Mouse (Mus musculus) adrenal gland, postnatal 0 days (tissue): ENCODE measurements around the gene Gm20920. TPM values are rescaled to one million over a fixed set of nuclear protein-coding genes. Genes with fewer than 3 reads are reported as not detected.

Source experiments
- polyA plus RNA-seq: library from polyadenylated mRNA; unstranded; fragments of >200 nt; fragmentation: Nextera tagmentation; extraction: Ambion mirVana; gene quantifications from 2 replicates; pipeline ENCODE4 v1.2.1, GENCODE M21; 2015

Gene Gm20920
- not detected in 2 replicates for polyA plus RNA-seq

DNA sequence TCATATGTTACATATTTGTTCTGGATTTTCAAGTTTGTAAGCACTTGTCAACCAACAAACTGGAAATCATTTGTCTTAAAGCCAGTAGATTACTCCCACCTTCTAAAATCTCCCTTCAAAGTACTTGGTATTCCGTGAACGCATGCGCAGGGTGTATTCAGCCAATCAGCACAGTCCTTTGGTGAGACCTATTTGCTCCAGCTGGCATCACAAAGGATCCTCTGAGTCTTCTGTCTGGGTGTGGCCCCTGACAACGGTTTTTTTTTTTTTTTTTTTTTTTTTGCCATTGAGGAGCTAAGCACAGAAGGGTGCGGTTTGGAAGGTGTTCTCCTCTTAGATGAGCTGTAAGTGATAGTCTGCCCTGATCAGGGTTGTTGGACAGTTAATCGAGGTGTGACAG is at the start of gene Gm20920:
Gene Gm20920 (plus strand): TSS at position 301 of the 400 bp plus-strand sequence.

